Mouse (Mus musculus) limb, embryonic 11.5 days (tissue): Measurements from ENCODE around the gene Rassf4. TPM values are rescaled to one million over a fixed set of nuclear protein-coding genes. Genes with fewer than 3 reads are reported as not detected.

Experiments used
- ATAC-seq: fragments of 200-750 bp; cut with Nextera tagmentation; 2 replicates; pipeline ENCODE4 v1.8.0; 2017; ENCODE audit warnings: low read depth; ENCODE audit not compliant: insufficient number of reproducible peaks, low FRiP score, low TSS enrichment
- DNase-seq: peaks from one replicate; pipeline ENCODE4 v3.0.0-alpha.2; 2015; ENCODE audit warnings: low spot score
- H3K27ac ChIP-seq: fragments of 300-500 bp; sonication (generic); replicated peaks from 2 replicates; pipeline ENCODE4 v1.5.1; 2014; ENCODE audit warnings: low read depth, mild to moderate bottlenecking, low read length
- H3K27me3 ChIP-seq: fragments of 300-500 bp; sonication (generic); 2 replicates; pipeline ENCODE4 v1.6.1; 2014; ENCODE audit warnings: mild to moderate bottlenecking, low read length, mixed read lengths; ENCODE audit not compliant: control insufficient read depth, insufficient read depth
- H3K36me3 ChIP-seq: fragments of 300-500 bp; sonication (generic); 2 replicates; pipeline ENCODE4 v1.6.1; 2014; ENCODE audit warnings: mild to moderate bottlenecking, low read length, moderate library complexity, mixed read lengths; ENCODE audit not compliant: control insufficient read depth, insufficient read depth
- H3K4me1 ChIP-seq: fragments of 300-500 bp; sonication (generic); 2 replicates; pipeline ENCODE4 v1.6.1; 2014; ENCODE audit warnings: low read length, mixed read lengths; ENCODE audit not compliant: control insufficient read depth, insufficient read depth
- H3K4me2 ChIP-seq: fragments of 300-500 bp; sonication (generic); 2 replicates; pipeline ENCODE4 v1.6.1; 2014; ENCODE audit warnings: low read depth, mild to moderate bottlenecking, moderate library complexity; ENCODE audit not compliant: severe bottlenecking
- H3K4me3 ChIP-seq: fragments of 300-500 bp; sonication (generic); 2 replicates; pipeline ENCODE4 v1.5.1; 2014; ENCODE audit warnings: low read depth, low read length
- H3K9ac ChIP-seq: fragments of 300-500 bp; sonication (generic); 2 replicates; pipeline ENCODE4 v1.6.1; 2014; ENCODE audit warnings: mild to moderate bottlenecking, low read length
- H3K9me3 ChIP-seq: fragments of 300-500 bp; sonication (generic); 2 replicates; pipeline ENCODE4 v1.6.1; 2016; ENCODE audit warnings: low read length; ENCODE audit not compliant: control insufficient read depth
- WGBS: fragments of 180-500 bp; shearing (Covaris S2); extraction: QIAGEN DNeasy Blood & Tissue Kit; methylation state at CpG from one replicate; pipeline ENCODE4 v1.1.7; 2014; 5-methylcytosine and 5-hydroxymethylcytosine counted together
- polyA plus RNA-seq: library from polyadenylated mRNA; unstranded; fragments of >200 nt; fragmentation: Nextera tagmentation; extraction: Ambion mirVana; gene quantifications from 2 replicates; pipeline ENCODE4 v1.2.1, GENCODE M21; 2014

Rassf4 gene
- polyA plus RNA-seq, 1 experiment from 2014 or later, result 8.1 TPM

- H3K36me3 ChIP-seq, result no peaks in the 10 kb centered on the region
- no peak overlapping the region for H3K4me2 ChIP-seq
- 91% methylated on average over 3 of the region's 3 CpGs for WGBS
- no peak overlapping the region for H3K9ac ChIP-seq
- no peaks in the 10 kb centered on the region for H3K9me3 ChIP-seq
- H3K27me3 ChIP-seq, result no peaks in the 10 kb centered on the region
- no peak for DNase-seq
- H3K4me3 ChIP-seq, result no peak overlapping the region
- no peak for ATAC-seq
- H3K27ac ChIP-seq, result no peak overlapping the region
- H3K4me1 ChIP-seq, result no peaks in the 10 kb centered on the region
Measured at GRCm38 (mm10) chr6:116712503-116712902, 38.8 kb upstream of the Rassf4 start.

- Histone ChIP-seq H3K9me3 (no peaks in the 10 kb centered on the region), H3K36me3 (no peaks in the 10 kb centered on the region), H3K9ac (no peak overlapping the region), H3K4me2 (no peak overlapping the region), H3K4me3 (no peak overlapping the region), H3K27me3 (no peaks in the 10 kb centered on the region), H3K27ac (no peak overlapping the region), H3K4me1 (no peaks in the 10 kb centered on the region)
- DNase-seq (peak; percentile 36), ATAC-seq (no peak)
- WGBS, result 17% methylated on average over 5 of the region's 5 CpGs
Measured at GRCm38 (mm10) chr6:116712062-116712461, 38.3 kb upstream of the Rassf4 start.

DNA sequence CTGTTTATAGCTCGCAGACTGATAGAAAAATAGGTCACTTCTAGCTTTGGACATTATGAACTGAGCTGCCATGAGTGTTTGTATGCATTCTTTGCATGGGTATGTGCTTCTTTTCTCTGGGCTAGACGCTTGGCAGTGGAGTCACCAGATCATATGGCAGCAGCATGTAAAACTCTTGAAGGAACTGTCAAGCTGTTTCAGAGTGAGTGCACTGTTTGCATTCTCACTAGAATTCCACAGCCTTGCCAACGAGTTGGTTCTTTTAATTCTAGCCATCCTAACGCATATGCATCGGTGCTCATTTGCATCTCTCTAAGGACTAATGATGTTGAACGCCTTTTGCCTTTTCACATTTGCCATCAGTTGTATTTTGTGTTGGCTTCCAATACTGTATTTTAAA is 30.6 kb upstream of the Rassf4 start:
- no peaks in the 10 kb centered on the region for H3K9me3 ChIP-seq
- no peaks in the 10 kb centered on the region for H3K36me3 ChIP-seq
- H3K27ac ChIP-seq, result no peak overlapping the region
- H3K4me1 ChIP-seq, result no peaks in the 10 kb centered on the region
- H3K9ac ChIP-seq, result no peak overlapping the region
- DNase-seq, result no peak
- no peak for ATAC-seq
- no peaks in the 10 kb centered on the region for H3K27me3 ChIP-seq
- WGBS, result 82% methylated on average over 6 of the region's 6 CpGs
- H3K4me2 ChIP-seq, result no peak overlapping the region
- H3K4me3 ChIP-seq, result no peak overlapping the region

DNA sequence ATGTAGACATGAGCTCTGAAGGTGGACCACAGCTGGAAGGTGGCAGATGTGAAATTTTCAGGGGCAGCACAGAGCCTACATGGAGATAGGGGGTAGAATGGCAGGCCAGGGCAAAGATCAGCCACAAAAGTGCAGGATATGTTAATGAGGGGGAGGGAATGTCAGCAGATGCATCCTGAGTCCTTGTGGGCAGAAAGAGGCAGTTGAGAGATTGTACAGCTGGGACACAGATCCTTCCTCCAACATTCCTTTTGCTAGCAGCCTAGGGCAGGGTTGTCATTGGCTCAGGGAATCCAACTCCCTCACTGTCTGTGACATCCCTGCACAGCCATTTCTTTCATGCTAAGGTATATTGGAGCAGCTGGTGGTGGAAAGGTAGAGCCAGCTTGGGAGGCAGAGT is 27.1 kb upstream of the Rassf4 start:
- Histone ChIP-seq H3K9me3 (no peaks in the 10 kb centered on the region), H3K27ac (no peak overlapping the region), H3K4me3 (no peak overlapping the region), H3K9ac (no peak overlapping the region), H3K27me3 (no peaks in the 10 kb centered on the region), H3K36me3 (no peaks in the 10 kb centered on the region), H3K4me1 (no peaks in the 10 kb centered on the region), H3K4me2 (no peak overlapping the region)
- DNase-seq (no peak), ATAC-seq (no peak)

DNA sequence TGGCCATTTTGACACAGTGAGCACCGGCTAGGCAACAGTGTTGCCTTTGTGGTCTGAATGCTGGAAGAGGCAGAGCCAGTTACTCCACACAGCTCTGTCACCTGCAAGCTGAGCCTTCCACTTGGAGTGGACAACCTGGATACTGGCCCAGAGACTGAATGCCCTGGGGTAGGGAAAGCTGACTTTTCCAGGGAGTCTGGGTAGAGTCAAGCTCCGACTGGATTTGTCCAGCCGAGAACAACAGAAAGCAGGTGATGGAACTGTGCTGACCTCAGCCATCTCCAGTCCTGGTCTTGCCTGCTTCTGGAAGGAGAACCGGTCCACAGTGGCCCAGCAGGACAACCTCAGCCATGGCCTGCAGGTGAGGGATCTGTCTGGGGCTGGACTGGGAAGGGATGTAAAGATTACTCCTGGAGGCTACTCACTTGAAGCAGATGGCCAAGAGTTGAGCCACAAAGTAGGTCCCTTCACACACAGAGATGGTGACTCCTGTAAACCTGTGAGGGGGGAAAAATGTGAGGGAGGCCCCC is 24.2 kb upstream of the Rassf4 start:
- DNase-seq, result no peak
- H3K36me3 ChIP-seq, result no peaks in the 10 kb centered on the region
- no peak overlapping the region for H3K4me3 ChIP-seq
- no peaks in the 10 kb centered on the region for H3K9me3 ChIP-seq
- H3K9ac ChIP-seq, result no peak overlapping the region
- no peaks in the 10 kb centered on the region for H3K27me3 ChIP-seq
- H3K27ac ChIP-seq, result no peak overlapping the region
- no peaks in the 10 kb centered on the region for H3K4me1 ChIP-seq
- H3K4me2 ChIP-seq, result no peak overlapping the region
- WGBS, result 90% methylated on average over 4 of the region's 4 CpGs
- no peak for ATAC-seq

- ATAC-seq (no peak), DNase-seq (no peak)
- 58% methylated on average over 2 of the region's 2 CpGs for WGBS
Measured at GRCm38 (mm10) chr6:116697413-116697812, 23.7 kb upstream of the Rassf4 start.

DNA sequence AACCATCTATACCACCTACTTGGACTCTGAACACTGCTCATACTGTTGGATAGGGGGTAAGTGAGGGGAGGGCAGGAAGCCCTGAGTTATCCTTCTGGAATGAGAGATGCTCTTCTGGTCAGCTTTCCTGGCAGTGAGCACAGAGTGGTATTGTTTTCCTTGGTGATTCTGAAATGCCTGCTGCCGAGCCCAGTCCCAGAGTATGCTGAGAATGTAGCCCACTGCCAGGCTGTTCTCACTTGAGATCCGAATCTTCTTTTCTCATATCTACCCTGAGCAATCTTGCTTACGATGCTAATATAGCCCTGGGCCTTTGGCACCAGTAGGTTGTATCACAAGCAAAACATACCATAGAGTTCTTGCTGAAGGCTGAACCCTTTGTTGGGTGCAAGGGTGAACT is 20.6 kb upstream of the Rassf4 start:
- Histone ChIP-seq H3K27ac (no peak overlapping the region), H3K9ac (no peak overlapping the region), H3K4me2 (no peak overlapping the region), H3K9me3 (no peaks in the 10 kb centered on the region), H3K27me3 (no peaks in the 10 kb centered on the region), H3K36me3 (no peaks in the 10 kb centered on the region), H3K4me1 (no peaks in the 10 kb centered on the region), H3K4me3 (no peak overlapping the region)
- WGBS, result 90% methylated on average over 3 of the region's 3 CpGs
- DNase-seq (no peak), ATAC-seq (no peak)

More at GRCm38 (mm10) chr6:116697413-116697812, 23.7 kb upstream of the Rassf4 start:
- Histone ChIP-seq H3K27me3 (no peaks in the 10 kb centered on the region), H3K9me3 (no peaks in the 10 kb centered on the region), H3K9ac (no peak overlapping the region), H3K27ac (no peak overlapping the region), H3K36me3 (no peaks in the 10 kb centered on the region), H3K4me1 (no peaks in the 10 kb centered on the region), H3K4me3 (no peak overlapping the region), H3K4me2 (no peak overlapping the region)

- DNase-seq (no peak), ATAC-seq (no peak)
- no peak overlapping the region for H3K4me3 ChIP-seq
- no peaks in the 10 kb centered on the region for H3K9me3 ChIP-seq
- H3K9ac ChIP-seq, result no peak overlapping the region
- 93% methylated on average over 4 of the region's 4 CpGs for WGBS
- no peaks in the 10 kb centered on the region for H3K4me1 ChIP-seq
- no peaks in the 10 kb centered on the region for H3K27me3 ChIP-seq
- H3K4me2 ChIP-seq, result no peak overlapping the region
- no peak overlapping the region for H3K27ac ChIP-seq
- no peaks in the 10 kb centered on the region for H3K36me3 ChIP-seq
Measured at GRCm38 (mm10) chr6:116693639-116694038, 19.9 kb upstream of the Rassf4 start.

- Histone ChIP-seq H3K4me3 (no peak overlapping the region), H3K27ac (no peak overlapping the region), H3K9me3 (no peaks in the 10 kb centered on the region), H3K4me1 (no peaks in the 10 kb centered on the region), H3K4me2 (no peak overlapping the region), H3K9ac (no peak overlapping the region), H3K36me3 (no peaks in the 10 kb centered on the region), H3K27me3 (no peaks in the 10 kb centered on the region)
- 50% methylated on average over 6 of the region's 6 CpGs for WGBS
- no peak for DNase-seq
- ATAC-seq, result no peak
Measured at GRCm38 (mm10) chr6:116682317-116682716, 8.6 kb upstream of the Rassf4 start.
